Mouse (Mus musculus): ENCODE results near the gene Scnn1b. TPM values are rescaled to one million over a fixed set of nuclear protein-coding genes. Genes with fewer than 3 reads are reported as not detected.

Gene Scnn1b
- total RNA-seq, 2 experiments from 2014 or later, result 0.23 TPM; not detected in 1

DNA sequence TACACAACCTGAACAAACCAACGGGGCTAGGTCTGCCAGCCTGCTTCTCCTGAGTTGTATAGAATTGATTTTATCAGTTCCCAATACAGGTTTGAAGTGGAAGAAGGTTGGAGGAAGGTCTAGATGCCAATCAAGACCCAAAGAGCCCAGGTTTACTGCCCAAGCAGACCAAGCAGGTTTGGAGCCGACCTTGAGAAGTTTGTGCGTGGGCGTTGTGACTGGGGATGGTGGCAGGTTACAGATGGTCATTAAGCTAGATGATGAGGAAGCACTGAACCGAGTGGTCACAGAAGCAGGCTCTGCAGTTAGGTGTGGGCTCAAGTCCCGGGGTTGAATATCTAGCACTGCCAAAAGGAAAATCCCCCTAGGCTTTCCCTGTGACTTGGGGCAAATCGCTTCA, 9.9 kb downstream of the Scnn1b start:
- H3K4me3 ChIP-seq, result no peak overlapping the region
- H3K27ac ChIP-seq, result peak overlapping the region; percentile 46; the same call in 1 of the 2 replicates
- intact Hi-C loops (cut with DNase I), result no loop called here
- no peak for DNase-seq
- TF ChIP-seq CTCF (IDR thresholded peaks at IDR 0.05), result no peak

DNA sequence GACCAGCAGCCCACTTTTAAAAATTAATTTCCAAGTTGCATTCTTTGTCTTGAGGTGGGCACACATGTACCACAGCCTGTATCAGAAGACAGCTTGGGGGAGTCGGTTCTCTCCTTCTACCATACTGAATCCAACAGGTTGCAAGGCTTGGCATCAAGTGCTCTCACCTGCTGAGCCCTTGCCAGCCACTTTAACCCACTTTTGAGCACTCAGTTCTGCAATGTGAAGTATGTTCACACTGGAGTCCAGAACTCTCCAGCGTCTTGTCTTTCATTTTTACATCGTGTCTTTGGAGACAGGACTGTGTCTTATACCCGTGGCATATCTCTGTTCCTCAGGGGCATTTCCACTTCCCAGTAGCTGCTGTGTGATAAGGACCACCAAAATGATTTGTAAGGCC, 15.4 kb downstream of the Scnn1b start:
- intact Hi-C loops (cut with DNase I), result no loop called here
- Histone ChIP-seq H3K27ac (no peak overlapping the region), H3K4me3 (no peak overlapping the region)
- DNase-seq, result no peak
- TF ChIP-seq CTCF (IDR thresholded peaks at IDR 0.05), result no peak

DNA sequence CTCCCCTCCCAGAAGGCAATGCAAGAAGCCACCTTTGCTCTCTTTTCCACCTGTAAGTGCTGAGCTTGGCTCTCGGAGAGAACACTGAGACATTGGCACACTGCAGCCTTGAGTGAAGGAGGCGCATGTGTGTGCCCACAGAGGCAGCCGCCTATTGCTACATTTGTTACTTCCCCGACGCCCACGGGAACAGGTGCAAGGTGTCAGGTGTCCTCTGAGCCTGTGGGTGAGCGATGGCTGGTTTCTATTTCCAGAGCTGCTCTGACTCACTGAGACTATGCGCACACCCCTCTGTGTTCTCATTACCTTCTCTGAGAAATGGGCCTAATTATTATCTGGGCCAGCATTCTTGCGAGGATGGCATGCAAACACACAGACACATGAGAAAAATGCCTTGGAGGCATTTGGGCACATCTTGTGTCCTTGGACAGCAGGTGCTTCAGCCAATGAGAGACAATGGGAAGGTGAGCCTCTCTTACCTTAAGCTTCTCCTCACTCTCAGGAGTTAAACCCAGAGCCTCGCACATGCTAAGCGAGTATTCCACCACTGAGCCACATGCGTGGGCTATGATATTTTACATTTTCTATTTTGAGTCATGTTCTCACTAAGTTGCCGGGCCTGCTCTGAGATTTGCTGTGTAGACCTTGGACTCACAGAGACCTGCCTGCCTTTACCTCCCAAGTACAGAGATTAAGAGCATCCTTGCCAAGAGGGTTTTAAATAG, 26.0 kb downstream of the Scnn1b start:
- Histone ChIP-seq H3K4me3 (no peak overlapping the region), H3K27ac (no peak overlapping the region)
- TF ChIP-seq CTCF (IDR thresholded peaks at IDR 0.05), result no peak
- intact Hi-C loops (cut with DNase I), result no loop called here
- DNase-seq, result peak; percentile 31

DNA sequence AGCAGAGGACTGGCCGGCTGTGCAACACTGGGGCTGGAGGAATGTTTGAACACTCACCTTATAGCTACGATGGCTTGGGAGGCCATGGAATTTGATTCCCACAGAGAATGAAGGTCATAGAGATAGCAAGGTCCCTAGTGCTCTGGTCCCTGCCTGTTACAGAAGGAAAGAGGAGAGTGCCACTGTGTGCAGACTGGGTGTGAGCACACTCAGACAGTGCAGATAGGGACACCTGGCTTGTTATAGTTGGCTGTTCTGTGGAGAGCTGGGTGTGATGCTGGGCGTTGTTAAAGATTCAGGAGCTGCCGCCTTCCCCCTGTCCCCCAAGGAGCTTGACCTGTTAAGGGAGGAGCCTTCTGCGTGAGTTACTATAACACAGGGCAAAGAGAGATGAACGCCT, 31.9 kb downstream of the Scnn1b start:
- intact Hi-C loops (cut with DNase I), result loop anchor here (5.0 kb wide), 1 partner anchor 66 kb away; no protein-coding TSS in a partner anchor
- H3K27ac ChIP-seq, result no peak overlapping the region
- no peak overlapping the region for H3K4me3 ChIP-seq
- no peak for DNase-seq
- no peak for TF ChIP-seq CTCF (IDR thresholded peaks at IDR 0.05)

DNA sequence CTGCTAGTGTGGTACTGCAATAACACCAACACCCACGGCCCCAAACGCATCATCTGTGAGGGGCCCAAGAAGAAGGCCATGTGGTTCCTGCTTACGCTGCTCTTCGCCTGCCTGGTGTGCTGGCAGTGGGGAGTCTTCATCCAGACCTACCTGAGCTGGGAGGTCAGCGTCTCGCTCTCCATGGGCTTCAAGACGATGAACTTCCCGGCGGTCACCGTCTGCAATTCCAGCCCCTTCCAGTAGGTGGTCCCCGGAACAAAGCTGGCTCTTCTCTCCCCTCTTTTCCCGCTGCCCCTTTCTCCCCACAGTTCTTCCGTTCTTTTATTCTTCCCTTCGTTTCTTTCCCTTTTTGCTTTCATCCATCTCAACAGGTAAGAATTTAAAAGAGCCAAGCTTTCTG, 34.5 kb downstream of the Scnn1b start:
- DNase-seq, result peak; percentile 48
- Histone ChIP-seq H3K27ac (no peak overlapping the region), H3K4me3 (no peak overlapping the region)
- intact Hi-C loops (cut with DNase I), result loop anchor here (5.0 kb wide), 1 partner anchor 63 kb away; no protein-coding TSS in a partner anchor
- peak; percentile 69 for TF ChIP-seq CTCF (IDR thresholded peaks at IDR 0.05)

DNA sequence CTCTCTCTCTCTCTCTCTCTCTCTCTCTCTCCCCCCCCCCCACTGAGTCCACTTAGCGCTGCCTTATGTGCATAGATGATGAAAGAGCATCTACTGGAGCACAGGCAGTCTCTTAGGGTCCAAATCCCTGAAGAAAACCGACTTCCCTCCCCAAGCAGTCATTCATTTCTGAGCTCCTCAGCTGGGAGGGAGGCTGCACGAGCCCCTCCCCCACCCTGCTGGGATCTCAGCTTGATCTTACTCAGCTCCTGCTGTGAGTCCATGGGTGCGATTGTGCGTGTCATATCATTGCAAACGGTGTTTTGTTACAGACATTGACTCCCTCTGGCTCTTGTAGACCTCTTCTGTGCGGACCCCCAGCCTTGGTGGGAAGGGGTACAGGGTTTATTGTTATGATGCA, 35.1 kb downstream of the Scnn1b start:
- Histone ChIP-seq H3K27ac (no peak overlapping the region), H3K4me3 (no peak overlapping the region)
- intact Hi-C loops (cut with DNase I), result loop anchor here (5.0 kb wide), 1 partner anchor 62 kb away; no protein-coding TSS in a partner anchor
- no peak for TF ChIP-seq CTCF (IDR thresholded peaks at IDR 0.05)
- DNase-seq, result no peak

DNA sequence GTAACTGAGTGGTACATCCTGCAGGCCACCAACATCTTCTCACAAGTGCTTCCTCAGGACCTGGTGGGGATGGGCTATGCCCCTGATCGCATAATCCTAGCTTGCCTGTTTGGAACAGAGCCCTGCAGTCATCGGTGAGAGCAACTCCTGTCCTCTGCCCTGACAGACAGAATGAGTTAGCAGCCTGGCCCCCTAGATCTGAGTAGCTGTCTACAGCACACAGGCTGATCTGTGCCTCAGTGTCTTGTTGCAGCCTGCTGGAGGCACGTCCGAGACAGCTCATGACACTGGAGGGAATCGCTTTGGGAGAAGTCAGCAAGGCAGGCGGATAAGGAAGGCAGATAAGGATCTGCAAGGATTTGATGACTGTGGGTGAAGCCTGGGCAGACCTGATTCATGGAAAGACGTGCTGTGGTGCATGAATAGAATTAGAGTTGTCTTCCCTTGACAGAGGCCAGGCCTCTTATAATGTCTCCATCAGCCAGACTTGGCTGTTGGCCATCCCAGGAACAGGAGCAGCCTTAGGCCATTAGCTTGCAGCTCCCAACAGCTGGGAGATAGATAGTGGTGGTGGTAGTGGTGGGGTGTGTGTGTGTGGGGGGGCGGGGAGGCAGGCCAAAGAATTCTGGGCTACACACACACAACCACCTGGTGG, 38.0 kb downstream of the Scnn1b start:
- Histone ChIP-seq H3K4me3 (no peak overlapping the region), H3K27ac (no peak overlapping the region)
- intact Hi-C loops (cut with DNase I), result no loop called here
- DNase-seq, result no peak
- no peak for TF ChIP-seq CTCF (IDR thresholded peaks at IDR 0.05)

DNA sequence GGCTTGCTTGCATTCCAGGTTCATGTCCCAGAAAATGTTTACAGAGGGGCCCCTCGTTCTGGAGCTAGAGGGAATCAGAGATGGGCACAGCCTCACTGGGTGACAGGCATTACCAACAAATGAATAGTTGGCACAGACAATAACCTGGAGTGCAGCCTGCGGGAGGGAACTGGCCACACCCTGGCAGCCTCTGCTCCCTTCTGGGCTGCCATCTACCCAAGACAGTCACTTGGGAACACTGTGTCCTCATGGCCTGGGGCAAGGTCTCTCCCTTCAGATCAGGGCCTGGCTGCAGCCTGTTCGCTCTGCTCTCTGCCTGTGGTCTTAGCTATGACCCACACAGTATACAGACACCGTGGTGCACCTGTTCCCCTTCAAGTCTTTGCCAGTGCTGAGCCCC, 42.0 kb downstream of the Scnn1b start:
- TF ChIP-seq CTCF (IDR thresholded peaks at IDR 0.05), result no peak
- Histone ChIP-seq H3K4me3 (no peak overlapping the region), H3K27ac (no peak overlapping the region)
- DNase-seq, result no peak
- intact Hi-C loops (cut with DNase I), result no loop called here

DNA sequence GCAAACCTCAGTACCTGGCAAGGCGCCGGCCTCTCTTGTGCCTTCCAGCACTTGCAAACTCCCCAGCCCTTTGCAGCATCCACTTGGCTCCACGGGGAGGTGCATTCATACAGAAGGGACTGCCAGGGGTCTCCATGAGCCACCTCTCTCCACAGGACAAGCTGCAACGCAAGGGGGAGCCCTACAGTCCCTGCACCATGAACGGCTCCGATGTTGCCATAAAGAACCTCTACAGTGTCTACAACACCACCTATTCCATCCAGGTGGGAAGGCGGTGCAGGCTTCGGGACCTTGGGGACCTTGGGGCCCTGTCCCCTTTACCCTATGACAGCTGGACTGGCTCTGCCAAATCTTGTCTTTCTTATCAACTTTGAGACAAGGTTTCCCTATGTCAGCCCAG, 47.4 kb downstream of the Scnn1b start:
- H3K4me3 ChIP-seq, result no peak overlapping the region
- no peak overlapping the region for H3K27ac ChIP-seq
- DNase-seq, result no peak
- TF ChIP-seq CTCF (IDR thresholded peaks at IDR 0.05), result no peak
- intact Hi-C loops (cut with DNase I), result no loop called here

DNA sequence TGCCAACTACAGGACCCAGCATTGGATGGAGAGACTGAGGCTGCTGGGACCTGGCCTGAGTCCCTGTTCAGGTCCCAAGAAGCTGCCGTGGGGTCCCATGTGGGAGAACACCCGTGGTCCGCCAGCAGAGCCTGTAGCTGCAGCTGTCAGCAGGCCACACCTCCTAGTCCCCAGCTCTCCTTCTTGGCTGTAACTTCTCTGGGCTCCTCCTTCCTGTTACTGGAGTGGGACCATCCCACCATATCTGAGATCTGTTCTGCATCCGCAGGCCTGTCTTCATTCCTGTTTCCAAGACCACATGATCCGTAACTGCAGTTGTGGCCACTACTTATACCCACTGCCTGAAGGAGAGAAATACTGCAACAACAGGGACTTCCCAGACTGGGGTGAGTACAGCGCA, 49.1 kb downstream of the Scnn1b start:
- H3K27ac ChIP-seq, result no peak overlapping the region
- no peak for DNase-seq
- intact Hi-C loops (cut with DNase I), result no loop called here
- no peak for TF ChIP-seq CTCF (IDR thresholded peaks at IDR 0.05)
- H3K4me3 ChIP-seq, result no peak overlapping the region

DNA sequence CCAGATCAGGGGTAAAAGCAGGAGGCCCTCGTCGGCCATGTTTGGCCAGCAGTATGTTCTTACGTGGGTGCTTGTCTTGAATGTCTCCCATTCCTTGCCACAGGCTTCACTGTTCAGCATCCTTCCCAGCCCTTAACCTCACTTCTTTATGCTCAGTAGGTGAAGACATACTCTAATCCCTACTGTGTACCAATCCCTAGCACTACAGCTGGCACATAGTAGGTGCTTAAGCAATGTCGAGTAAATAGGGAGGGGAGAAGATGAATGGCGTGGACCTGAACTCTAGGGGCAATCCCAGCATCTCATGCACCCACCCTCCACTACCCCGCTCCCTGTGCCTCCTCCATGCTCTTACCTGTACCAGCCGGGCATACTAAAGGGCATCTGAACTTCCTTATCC, 59.5 kb downstream of the Scnn1b start:
- TF ChIP-seq CTCF (IDR thresholded peaks at IDR 0.05), result no peak
- H3K4me3 ChIP-seq, result no peak overlapping the region
- DNase-seq, result no peak
- intact Hi-C loops (cut with DNase I), result no loop called here
- H3K27ac ChIP-seq, result no peak overlapping the region

DNA sequence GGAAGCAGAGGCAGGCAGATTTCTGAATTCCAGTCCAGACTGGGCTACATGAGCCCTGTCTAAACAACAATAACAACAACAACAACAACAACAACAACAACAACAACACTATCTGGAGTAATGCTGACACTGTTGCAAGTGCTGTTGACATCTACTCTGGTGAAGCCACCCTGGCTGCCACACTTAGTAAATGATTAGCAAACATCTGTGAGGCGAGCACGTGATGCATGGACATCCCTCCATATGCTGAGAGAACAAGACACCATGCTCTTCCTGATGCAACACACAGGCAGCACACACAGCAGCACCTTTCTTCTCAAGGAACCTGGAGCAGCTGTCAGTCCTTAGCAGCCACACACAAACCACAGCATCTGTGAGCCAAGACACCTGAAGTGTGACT, 63.0 kb downstream of the Scnn1b start:
- intact Hi-C loops (cut with DNase I), result no loop called here

DNA sequence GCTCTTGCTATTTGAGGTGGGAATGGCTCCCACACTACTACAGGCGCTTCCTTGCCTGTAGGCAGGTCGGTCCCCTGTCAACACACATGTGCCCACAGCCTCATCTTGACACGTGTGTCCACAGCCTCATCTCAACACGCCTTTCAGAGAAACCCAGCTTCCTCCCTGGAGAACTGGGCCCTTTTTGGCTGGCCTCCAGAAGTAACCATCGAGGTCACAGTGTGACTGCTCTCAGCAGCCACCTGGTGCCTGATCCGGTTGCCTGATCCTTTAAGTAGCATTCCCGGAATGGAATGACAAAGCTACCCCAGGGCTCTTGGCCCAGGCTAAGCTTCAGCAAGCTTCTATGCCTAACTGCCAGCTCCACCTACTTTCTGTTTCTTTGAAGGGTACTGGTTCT, 66.4 kb downstream of the Scnn1b start:
- Histone ChIP-seq H3K4me3 (no peak overlapping the region), H3K27ac (no peak overlapping the region)
- no peak for DNase-seq
- intact Hi-C loops (cut with DNase I), result no loop called here
- TF ChIP-seq CTCF (IDR thresholded peaks at IDR 0.05), result no peak

More for the DNA sequence above, 63.0 kb downstream of the Scnn1b start:
- no peak for DNase-seq
- H3K4me3 ChIP-seq, result no peak overlapping the region
- H3K27ac ChIP-seq, result no peak overlapping the region
- no peak for TF ChIP-seq CTCF (IDR thresholded peaks at IDR 0.05)

DNA sequence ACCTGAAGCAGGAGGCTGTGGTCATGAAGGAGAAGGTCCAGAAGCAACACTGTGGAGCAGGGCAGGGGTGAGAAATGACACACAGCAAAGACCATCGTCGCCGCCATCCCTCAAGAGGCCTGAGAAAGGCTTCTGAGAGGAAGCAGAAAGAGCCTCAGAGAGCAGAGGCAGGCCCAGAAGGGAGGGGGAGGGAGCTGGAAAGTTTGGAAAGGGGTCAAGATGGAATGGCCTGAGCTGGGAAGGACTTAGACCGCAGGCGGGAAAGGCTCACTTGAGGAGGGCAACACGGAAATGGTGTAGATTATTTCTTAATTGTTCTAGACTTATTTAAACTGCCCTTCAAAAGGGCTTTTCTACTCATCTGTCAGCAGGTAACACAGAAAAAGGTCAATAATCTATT, 68.8 kb downstream of the Scnn1b start:
- no peak for TF ChIP-seq CTCF (IDR thresholded peaks at IDR 0.05)
- Histone ChIP-seq H3K27ac (peak overlapping the region; percentile 77), H3K4me3 (no peak overlapping the region; the same call in 1 of the 2 replicates)
- intact Hi-C loops (cut with DNase I), result no loop called here
- no peak for DNase-seq

All from gastrocnemius, adult 2 months (tissue).